Mouse (Mus musculus) CD4-positive helper T cell, adult 2 months (primary cell): Measurements from ENCODE around the gene Adamts16.

ENCODE experiments used
- DNase-seq: peaks from one replicate; pipeline ENCODE4 v3.0.0-alpha.2; 2012; ENCODE audit warnings: low read depth, missing footprints, low spot score

Adamts16 gene

DNA sequence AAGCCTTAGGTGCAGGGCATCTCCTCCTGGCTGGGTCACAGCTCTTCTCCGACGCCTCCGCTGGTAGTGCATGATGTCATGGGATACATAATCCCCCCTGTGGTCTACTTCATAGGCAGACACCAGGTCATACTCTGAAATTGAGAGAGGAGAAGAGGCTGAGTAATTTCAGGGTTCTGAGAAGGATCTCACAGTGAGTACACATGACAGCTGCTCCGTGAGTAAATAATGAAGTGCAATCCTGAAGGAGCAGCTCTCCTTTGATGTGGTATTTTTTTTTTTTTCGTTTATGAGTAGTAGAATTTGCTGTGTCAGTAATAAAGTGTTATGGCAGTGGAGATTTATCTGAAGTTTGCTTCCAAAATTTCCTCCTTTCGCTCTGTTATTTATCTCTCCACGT is 5.4 kb downstream of the Adamts16 start:
- DNase-seq, result no peak

DNA sequence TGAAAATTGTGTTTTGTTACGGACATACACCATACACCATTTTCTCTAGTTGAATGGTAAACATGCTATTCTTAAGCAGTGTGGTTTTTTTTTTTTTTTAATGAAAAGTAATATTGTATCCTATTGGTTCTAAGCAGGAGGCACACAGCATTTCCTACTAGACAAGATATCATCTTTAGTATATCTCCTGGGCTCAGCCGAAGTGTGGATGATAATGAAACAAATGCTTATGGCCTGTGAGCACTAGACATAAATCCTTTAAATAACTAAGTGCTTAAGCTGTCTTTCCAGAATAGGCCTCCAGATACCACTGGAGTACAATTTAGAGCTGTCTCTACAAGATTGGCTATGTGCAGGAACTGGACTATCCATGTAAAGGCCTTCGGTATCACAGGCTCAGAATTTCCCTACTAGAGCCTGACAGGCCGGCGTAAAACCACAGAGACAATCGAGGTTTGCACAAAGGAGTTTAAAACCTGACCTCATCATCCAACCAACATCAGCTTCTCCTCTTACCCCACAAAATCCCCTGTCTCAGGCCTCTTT is 8.9 kb downstream of the Adamts16 start:
- DNase-seq, result no peak

DNA sequence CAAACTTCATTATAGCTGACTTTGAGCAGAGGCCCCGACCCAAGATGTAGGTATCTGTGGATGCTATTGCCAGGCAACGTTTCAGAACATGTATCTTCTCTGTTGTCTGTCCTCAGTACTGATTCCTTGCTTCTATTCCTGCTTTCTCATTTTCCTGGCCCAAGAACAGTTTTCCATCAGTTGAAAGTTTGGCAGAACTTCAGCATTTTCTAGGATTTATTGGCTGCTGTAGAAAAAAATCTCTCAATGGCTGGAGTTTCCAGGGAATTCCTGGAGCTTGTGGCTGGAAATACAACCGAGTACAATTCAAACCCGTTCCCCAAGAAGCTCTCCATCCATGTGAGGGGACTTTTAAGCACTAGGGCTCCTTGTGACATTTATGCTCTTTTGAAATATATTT is 10.6 kb downstream of the Adamts16 start:
- DNase-seq, result no peak

DNA sequence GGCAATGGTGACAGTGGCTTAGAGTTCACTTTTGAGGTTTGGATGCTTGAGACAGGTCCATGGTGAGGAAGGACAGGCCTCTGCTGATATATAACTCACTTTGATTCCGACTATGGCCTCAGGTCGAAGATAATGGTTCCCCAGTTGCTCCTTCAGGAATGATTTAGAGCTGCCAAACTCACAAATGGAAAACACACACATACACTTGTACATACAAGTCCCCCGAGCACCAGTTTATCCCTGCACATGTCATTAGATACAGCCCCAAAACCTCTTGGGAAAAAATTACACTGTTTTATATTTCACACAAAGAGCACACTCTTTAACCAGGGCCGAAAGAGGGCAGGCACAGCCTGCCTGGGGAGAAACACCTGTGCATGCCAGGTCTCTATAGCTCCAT is 14.1 kb downstream of the Adamts16 start:
- DNase-seq, result no peak

DNA sequence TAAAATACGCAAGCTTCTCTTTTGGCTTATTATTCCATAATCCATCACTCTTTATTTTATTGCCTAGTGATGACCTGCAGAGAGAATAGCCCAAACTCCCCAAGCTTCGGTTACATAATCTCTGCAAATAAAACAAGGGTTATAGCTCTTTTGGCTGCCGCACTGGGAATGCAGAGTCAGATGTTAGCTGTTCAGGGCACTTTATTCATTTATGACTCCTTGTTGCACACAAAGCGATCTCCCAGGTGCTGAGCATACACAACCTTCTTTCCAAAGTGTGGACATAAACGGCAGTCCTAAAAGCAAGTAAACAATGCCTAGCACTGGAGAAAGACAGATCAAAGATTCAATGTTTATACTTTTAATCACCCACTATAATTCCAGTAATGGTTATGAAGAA is 16.3 kb downstream of the Adamts16 start:
- no peak for DNase-seq

DNA sequence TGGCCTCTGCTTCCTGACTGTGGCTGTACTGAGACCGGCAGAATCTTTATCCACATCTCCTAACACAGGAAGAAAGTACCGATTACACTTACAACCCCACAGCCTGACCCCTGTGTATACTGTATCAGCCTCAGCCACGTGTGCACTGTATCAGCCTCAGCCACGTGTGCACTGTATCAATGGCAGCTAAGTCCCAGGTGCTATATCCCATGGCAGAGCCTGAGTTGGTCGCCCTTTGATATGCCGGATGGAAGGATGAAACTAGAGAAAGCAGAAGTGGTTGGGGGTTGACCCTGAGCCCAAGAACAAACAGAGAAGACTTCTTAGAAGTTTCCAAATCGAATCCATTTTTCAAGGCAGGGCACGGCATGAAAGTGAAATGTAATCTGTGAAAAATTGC is 17.9 kb downstream of the Adamts16 start:
- DNase-seq, result no peak

DNA sequence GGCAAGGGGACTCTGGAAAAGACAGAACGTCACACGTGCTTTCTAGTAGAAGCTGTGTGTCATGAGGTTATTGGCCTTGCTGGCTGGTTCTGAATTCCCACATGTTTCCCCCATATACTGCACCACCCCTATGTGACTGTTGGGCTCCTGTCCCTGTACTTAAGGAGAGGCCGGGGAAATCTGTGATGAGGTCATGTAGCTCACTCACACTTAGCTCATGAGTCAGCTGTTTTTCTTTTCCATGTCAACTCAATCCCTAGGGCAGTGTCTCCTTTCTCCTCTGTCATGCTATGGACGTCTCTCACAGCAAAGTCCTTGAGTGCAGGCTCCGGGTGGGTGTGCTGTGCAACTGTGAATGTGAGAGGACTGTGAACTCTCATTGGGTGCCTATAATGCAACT is 22.6 kb downstream of the Adamts16 start:
- DNase-seq, result no peak

DNA sequence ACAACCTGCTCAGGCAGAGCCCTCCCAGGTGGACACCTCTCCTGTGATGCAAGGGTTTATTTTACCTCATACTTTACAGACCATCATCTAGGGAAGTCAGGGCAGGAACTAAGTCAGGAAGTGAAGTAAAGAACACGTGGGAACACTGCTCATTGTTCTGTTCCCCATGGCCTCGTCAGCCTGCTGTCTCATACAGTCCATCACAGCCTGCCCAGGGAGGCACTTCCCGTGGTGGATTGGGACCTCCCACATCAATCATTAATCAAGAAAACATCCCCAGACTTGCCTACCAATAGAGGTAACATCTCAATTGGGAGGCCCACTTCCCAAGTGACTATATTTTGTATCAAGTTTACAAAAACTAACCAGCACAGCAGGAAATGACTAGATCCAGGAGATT is 27.2 kb downstream of the Adamts16 start:
- no peak for DNase-seq

DNA sequence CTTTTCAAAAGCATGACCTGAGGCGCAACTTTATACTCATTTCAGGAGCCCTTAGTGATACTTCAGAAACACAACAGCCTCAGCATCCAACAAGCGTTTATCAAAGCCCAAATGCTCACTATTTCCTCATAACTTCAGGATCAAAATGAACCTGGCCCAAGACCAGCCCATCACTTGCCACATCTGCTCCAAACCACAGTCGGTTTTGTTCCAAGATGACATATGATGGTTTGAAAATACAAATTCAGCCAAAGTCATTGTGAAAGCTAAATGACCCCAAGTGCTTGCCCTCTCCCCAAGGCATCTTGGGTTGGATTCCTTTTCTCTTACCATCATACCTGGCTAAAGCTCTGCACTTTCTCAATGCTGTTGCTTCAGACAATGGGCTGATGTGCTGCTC is 36.1 kb downstream of the Adamts16 start:
- no peak for DNase-seq

DNA sequence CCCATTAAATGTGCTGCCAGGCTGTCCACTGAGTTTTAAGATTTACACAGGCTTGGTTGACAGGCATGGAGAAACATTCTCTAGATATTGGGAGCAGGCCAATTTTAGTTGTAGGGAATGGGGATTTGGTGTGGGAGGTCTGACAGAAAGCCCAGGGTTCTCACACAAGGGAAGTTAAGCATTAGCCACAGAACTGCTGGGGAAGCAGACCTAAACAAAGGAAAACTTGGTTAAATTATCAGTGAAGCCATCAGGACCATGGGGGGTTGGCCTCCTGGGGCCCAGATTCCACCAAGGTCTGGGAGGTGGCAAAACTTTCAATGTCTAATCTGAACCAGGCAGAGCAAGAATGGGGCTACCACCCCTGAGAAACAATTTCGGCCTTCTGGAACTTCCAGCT is 38.8 kb downstream of the Adamts16 start:
- DNase-seq, result no peak

DNA sequence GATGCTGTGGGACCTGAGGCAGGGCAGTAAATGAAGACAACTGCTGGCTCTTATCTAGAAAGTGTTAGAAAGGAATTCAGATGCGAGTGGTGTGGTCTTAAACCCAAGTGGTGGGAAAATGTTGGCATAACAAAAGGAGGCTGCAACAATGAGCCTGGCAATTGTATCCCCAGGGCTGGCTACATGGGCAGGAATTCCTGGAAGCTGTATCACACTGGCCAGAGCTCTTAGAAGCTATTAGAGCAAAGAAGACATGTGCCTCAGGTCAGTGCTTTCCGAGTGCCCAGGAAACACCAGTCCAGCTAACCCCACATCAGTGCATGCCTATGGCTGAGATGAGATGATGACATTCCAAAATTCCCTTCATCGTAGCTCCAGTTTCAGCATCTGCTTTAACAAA is 42.3 kb downstream of the Adamts16 start:
- DNase-seq, result no peak

DNA sequence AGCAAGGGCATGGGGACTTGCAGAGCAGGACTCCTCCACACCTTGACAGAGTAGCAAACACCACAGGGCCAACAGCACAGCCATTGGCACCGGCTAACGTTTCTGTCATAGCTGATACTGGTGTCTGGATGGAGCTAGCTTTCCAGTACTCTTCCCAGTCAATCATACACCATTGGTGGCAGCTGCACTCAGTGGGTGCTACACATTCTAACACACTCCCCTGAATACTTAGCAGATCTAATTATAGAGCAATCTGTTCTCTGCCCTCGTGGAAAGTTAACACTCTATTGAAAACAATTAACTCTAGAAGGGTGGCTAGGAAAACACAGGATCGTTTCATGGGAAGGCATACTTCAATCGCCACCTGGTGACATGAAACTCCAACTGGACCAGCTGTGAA is 43.2 kb downstream of the Adamts16 start:
- DNase-seq, result no peak

DNA sequence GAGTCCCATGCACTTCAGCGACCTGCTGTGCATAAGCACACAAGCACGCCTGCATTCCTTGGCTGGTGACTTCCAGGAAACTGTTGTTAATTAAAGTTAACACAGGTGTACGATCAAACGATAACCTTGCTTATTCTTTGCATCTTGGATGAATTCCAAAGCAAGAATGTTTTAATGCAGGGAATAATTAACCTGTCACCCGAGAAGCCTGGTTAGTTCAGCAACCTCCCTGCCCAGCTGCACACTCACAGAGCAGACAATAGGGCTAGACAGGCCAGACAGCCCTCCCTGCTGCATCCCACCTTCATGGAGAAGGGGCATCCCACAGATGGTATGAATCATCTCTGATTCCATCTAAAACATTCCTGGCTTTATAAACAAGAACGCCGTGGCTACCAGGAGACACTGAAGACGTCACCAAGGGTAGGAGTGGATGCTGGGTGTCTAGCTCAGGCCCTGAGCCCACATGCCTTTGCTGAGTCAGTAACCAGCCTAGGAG is 47.5 kb downstream of the Adamts16 start:
- DNase-seq, result no peak

DNA sequence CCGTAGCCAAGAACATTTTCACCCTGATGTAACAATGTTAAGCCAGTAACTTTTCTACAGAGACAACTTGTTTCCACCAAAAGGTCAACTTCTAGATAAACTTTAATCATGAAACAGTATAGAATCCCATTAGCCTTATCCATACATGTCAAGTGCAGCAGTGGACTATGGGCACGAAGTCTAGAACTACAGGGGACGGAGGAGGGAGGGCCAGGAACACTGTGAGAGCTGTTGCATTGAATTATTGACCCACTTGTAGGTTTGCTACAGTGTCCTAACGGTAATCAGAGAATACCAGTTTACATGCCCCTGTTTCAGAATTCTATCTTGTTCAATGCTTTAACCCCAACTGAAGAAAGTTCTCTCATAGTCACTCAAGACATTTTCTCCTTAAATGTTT is 48.0 kb downstream of the Adamts16 start:
- DNase-seq, result no peak

DNA sequence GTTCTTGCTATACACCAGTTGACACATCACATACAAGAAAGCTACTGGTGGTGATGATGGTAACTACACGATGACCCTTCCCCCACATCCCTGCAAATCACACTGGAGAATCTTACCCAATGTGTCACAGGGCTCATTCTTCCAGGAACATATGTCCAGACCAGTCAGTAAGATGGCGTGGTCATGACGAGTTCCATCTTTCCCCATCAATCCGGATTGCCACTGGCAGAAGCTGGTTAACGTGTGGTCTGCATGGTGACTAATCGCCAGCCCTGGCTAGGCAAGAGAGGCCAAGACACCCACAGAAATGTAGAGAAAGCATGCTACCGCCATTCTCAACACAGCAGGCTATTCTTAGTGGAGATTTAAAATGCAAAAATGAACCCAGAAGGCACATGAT is 48.7 kb downstream of the Adamts16 start:
- no peak for DNase-seq

DNA sequence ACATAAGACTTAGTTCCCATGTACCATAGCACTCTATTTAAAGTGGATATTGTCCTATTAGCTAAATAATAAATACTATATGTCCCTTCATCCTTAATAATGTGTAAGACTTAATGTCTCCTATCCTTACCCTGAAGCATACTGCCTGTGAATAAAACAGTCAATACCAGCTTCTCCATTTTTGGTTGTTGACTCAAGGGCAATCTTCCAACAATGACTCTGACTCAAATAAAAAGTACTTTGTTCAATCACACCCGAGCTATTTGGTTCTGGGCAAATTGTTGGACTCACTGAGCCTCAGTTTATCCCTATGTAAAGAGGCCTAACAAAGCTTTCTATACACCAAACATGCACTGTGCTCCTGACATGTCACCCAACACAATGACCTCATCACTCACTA is 51.8 kb downstream of the Adamts16 start:
- no peak for DNase-seq

DNA sequence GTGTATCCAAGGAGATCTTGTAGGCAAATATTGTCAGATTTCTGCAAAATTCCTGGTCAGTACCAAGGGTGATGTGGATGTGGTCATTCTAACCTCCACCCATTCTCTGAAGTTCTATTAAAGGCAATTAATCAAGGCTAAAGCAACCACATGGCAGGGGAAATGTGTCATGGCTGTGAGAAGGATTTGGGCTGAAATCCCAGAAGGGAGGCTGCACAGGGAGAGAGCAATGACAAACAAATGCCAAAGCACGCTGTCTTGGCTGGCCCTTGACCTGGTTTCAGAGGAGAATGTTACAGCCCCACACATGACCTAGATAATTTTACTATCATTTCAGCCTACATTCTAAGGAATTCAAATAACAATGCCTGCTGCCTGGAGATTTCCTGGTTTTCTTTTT is 52.6 kb downstream of the Adamts16 start:
- no peak for DNase-seq

DNA sequence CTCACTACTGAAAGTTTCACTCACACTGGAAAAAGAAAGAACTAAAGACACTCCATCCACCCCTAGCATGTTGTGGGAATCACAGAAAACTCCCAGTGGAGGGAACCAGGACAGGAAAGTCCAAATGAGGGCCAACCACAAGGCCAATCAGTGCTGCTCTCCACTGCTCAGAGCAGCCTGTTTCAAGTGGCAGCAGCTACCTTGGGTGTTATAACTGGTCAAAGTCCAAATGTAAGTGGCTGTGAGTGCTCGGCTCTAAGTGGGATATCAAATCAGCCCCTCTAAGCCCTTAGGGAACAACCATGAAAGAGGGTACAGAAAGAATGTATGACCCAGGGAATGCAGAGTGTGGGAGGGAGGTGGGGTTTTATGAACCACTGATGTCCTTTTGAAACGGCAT is 56.5 kb downstream of the Adamts16 start:
- no peak for DNase-seq

DNA sequence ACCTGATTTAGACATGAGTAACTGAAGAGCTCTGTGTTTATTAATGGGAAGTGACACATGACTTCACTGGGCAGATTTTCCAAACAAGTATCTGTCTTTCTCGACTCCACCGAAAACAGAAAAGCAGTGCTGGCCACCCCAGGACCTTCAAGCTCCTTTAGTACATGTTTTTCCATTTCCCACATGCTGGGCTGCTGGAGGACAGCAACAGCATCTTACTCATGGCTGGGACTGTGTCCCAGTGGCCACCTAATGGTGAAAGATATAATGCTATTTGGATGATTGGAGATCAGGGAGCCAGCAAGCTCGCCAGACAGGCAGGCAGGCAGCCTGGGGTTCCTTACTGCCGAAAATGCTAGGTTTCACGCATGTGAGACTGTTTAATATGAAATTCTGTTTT is 57.5 kb downstream of the Adamts16 start:
- no peak for DNase-seq

DNA sequence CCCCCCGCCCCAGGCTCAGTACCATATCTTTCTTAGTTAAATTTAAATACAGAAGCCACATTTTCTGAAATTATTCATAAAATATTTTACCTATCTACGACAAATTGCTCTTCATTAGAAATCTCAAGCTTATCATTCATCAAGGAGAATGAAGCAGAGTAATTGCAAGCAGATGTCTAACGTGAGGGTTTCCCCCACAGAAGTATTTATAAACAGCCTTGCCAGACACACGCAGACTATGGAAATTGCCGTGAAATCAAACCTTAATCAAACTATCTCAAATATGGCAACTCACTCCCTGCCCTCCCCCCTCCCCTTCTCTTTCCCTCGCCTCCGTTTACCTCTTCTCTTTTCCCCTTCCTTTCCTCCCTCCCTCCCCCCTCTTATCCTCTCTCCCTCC is 61.8 kb downstream of the Adamts16 start:
- DNase-seq, result no peak

DNA sequence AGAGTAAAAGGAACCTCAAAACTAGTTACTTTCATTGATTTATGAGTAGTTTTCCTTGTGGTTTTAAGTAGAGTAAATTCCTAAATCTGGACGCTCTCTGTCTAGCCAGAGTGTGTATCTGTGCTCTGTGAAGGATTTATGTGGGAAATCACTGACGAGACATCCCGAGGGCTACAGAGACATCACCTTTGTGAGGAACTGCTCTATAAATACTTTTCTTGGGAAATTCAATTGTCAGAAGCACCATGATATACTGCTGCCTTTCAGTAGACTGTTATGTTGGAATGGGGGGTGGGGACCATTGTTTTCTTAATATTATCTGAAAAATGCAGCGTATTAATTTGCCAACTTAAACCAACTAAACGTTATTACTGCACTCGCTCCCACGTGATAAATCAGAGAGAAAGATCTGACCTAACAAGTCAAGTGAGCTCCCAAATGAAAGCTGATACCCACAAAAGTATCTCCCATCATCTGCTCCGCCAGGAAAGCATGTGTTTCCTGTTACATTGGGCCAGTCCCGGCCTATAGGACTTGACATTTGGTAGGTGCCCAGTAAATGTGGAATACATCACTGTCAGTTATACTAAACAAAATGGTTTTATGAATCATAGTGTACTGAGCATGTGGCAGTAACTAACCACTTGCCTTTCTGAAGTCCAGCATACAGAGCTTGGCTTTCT is 62.6 kb downstream of the Adamts16 start:
- no peak for DNase-seq

DNA sequence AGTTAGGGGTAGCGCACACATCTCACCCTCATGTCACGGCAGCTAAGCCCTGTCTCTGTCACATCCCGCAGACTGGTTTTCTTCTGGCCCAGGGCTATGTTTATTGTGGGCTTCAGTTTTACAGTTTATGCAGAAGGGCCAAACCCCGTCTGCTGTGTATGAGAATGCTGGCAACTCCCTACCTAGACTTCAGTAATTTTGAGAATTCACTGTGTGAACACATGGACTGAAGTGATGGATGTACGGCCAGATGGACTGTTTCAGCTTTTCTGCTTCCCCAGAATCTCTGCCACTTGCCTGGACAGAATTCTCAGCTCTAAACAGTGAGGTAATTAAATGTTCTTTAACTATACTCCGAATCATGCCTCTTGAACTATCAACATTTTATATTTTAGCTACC is 70.5 kb downstream of the Adamts16 start:
- DNase-seq, result no peak

DNA sequence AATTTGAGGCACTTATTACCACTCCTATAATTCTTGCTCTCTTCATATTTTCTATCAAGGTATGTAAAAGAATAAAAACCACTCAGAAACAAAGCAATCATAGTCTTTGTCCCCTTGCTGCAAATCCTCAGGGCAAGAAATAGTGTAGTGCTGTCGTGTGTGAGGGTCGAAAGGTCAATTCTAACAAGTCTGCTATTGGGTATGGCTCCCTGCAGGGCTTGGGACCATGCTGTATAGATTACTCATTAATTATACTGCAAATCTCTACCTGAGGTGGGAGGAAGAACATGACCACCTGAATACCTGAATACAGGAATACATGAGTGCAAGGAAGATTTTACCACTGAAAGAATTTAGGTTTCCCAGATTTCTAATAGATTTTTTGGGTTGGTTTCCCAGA is 72.5 kb downstream of the Adamts16 start:
- DNase-seq, result no peak

DNA sequence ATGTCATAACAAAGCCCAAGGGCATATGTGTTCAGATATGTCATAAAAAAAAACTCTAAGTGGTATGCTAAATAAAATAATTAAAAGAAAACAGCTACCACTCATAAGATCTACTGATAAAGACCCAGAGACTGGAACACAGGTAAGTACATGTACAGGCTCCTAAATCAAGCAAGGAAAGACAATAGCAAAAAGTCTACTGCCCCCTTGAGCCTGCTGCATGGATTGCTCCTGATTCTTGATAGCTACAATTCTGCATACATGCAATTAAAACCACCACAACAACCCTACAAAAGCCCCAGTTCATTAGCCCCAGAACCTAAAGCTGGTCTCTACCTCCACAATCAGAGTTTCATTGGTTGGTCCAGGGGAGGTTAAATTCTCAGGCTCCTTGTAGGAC is 74.1 kb downstream of the Adamts16 start:
- DNase-seq, result no peak
